Mouse (Mus musculus): Measurements from ENCODE around the gene Ugt8a. TPM values are rescaled to one million over a fixed set of nuclear protein-coding genes. Genes with fewer than 3 reads are reported as not detected.

The Ugt8a gene
- 3.1 and 3.3 TPM in 2 replicates for polyA plus RNA-seq (2012; rRNA removed)

- Histone ChIP-seq H3K27ac (ENCODE audit: insufficient read depth, low read depth, low read length) (peak within 1 kb of the TSS; percentile 77), H3K4me3 (ENCODE audit: insufficient read depth, low read depth, low read length) (peak within 1 kb of the TSS; percentile 93), H3K27me3 (replicated peaks; ENCODE audit: control insufficient read depth, insufficient read depth, low read length) (no peaks in the 10 kb centered on the region), H3K36me3 (ENCODE audit: control insufficient read depth, insufficient read depth, low read length) (no peaks in the 10 kb centered on the region), H3K4me1 (ENCODE audit: control insufficient read depth, insufficient read depth, low read length) (peaks cover 17% of the 10 kb centered on the region; the same call in 1 of the 2 replicates)
- under 1% methylated on average over 79 of the region's 85 CpGs for WGBS
- no peak for TF ChIP-seq POLR2A (IDR thresholded peaks at IDR 0.05; ENCODE audit: low read depth, low read length)
- no peak for TF ChIP-seq CTCF (conservative IDR thresholded peaks at IDR 0.05; ENCODE audit: insufficient read depth, insufficient read length, low read depth, low read length)
- peak; percentile 25 for DNase-seq
Observed at GRCm38 (mm10) chr3:125938092-125938755, at the start of gene Ugt8a. Gene Ugt8a, minus strand, starts transcription at chr3:125938619.

GRCm38 (mm10) chr3:125986639-125987038, 48.2 kb upstream of the Ugt8a start:
- Histone ChIP-seq H3K4me1 (ENCODE audit: control insufficient read depth, insufficient read depth, low read length) (no peaks in the 10 kb centered on the region), H3K36me3 (ENCODE audit: control insufficient read depth, insufficient read depth, low read length) (no peaks in the 10 kb centered on the region), H3K27ac (ENCODE audit: insufficient read depth, low read depth, low read length) (no peak overlapping the region), H3K4me3 (ENCODE audit: insufficient read depth, low read depth, low read length) (no peak overlapping the region), H3K27me3 (replicated peaks; ENCODE audit: control insufficient read depth, insufficient read depth, low read length) (no peaks in the 10 kb centered on the region)
- no peak for DNase-seq
- no peak for TF ChIP-seq POLR2A (IDR thresholded peaks at IDR 0.05; ENCODE audit: low read depth, low read length)
- no peak for TF ChIP-seq CTCF (conservative IDR thresholded peaks at IDR 0.05; ENCODE audit: insufficient read depth, insufficient read length, low read depth, low read length)

- DNase-seq: no peak
- Histone ChIP-seq H3K36me3 (ENCODE audit: control insufficient read depth, insufficient read depth, low read length) (no peaks in the 10 kb centered on the region), H3K27ac (ENCODE audit: insufficient read depth, low read depth, low read length) (no peak overlapping the region), H3K27me3 (replicated peaks; ENCODE audit: control insufficient read depth, insufficient read depth, low read length) (no peaks in the 10 kb centered on the region), H3K4me1 (ENCODE audit: control insufficient read depth, insufficient read depth, low read length) (no peaks in the 10 kb centered on the region), H3K4me3 (ENCODE audit: insufficient read depth, low read depth, low read length) (no peak overlapping the region)
- 85% methylated on average over 2 of the region's 2 CpGs for WGBS
- TF ChIP-seq POLR2A (IDR thresholded peaks at IDR 0.05; ENCODE audit: low read depth, low read length) (no peak), CTCF (conservative IDR thresholded peaks at IDR 0.05; ENCODE audit: insufficient read depth, insufficient read length, low read depth, low read length) (no peak)
Observed at GRCm38 (mm10) chr3:125983707-125984420, 45.4 kb upstream of the Ugt8a start.

DNA sequence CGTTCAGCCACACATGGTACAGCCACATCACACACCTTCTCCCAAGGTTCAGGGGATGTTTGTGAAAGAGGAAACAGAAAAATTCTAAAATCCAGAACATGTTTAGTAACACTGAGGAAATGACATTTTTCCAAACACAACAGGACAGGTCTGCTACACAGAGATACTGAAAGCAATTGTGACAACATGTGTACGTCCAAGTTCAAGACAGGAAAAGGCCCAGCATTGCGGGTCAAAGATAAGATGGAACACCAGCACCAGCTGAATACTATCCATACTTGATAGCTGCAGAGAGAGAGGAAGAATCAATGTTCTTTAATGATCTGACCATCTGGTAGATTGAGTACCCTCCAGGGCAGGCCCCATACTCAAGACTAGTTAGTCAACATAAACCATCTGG, 41.1 kb upstream of the Ugt8a start:
- H3K4me3 ChIP-seq (ENCODE audit: insufficient read depth, low read depth, low read length): no peak overlapping the region
- H3K27me3 ChIP-seq (replicated peaks; ENCODE audit: control insufficient read depth, insufficient read depth, low read length): no peaks in the 10 kb centered on the region
- WGBS: 75% methylated on average over 3 of the region's 3 CpGs
- H3K4me1 ChIP-seq (ENCODE audit: control insufficient read depth, insufficient read depth, low read length): no peaks in the 10 kb centered on the region
- H3K36me3 ChIP-seq (ENCODE audit: control insufficient read depth, insufficient read depth, low read length): no peaks in the 10 kb centered on the region
- H3K27ac ChIP-seq (ENCODE audit: insufficient read depth, low read depth, low read length): no peak overlapping the region
- TF ChIP-seq CTCF (conservative IDR thresholded peaks at IDR 0.05; ENCODE audit: insufficient read depth, insufficient read length, low read depth, low read length) (no peak), POLR2A (IDR thresholded peaks at IDR 0.05; ENCODE audit: low read depth, low read length) (no peak)
- no peak for DNase-seq

DNA sequence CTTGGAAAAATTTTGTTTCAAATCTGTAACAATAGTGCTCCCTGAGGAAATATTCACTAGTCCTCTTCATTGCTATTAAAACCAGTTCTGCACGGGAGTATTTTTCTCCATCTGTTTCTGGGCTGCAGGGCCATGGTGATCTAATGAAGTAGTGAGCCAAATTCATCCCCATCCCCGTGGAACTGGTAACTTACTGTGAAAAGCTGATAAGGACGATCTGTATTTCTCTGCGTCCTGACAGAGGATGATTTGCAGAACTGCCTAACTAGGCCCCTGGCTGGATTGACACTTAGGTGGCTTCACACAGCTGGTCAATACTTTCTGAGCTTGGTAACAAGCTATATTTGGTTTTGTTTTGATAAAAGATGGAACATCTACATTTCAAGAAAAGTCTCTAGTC, 37.5 kb upstream of the Ugt8a start:
- H3K27ac ChIP-seq (ENCODE audit: insufficient read depth, low read depth, low read length): no peak overlapping the region
- DNase-seq: no peak
- no peaks in the 10 kb centered on the region for H3K27me3 ChIP-seq (replicated peaks; ENCODE audit: control insufficient read depth, insufficient read depth, low read length)
- WGBS: 68% methylated on average over 4 of the region's 4 CpGs
- H3K36me3 ChIP-seq (ENCODE audit: control insufficient read depth, insufficient read depth, low read length): no peaks in the 10 kb centered on the region
- TF ChIP-seq POLR2A (IDR thresholded peaks at IDR 0.05; ENCODE audit: low read depth, low read length): no peak
- no peak for TF ChIP-seq CTCF (conservative IDR thresholded peaks at IDR 0.05; ENCODE audit: insufficient read depth, insufficient read length, low read depth, low read length)
- H3K4me3 ChIP-seq (ENCODE audit: insufficient read depth, low read depth, low read length): no peak overlapping the region
- H3K4me1 ChIP-seq (ENCODE audit: control insufficient read depth, insufficient read depth, low read length): no peaks in the 10 kb centered on the region

DNA sequence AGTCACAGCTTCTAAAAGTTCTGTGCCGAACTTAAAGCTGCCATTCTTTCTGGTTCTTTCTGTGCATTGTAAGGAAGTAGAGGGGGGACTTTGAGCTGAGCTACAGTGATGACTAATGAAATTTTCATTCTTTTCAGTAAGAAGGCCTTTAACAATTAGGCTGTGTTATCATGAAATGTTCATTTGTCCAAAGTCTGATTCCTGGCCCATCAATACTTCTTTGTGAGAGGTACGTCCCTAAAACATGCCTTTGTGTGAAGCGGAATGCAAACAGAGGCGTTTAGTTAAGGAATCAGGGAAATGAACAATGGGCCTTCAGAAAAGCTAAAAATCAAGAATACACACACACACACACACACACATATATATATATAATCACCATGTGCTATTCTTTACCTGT, 31.0 kb upstream of the Ugt8a start:
- Histone ChIP-seq H3K27ac (ENCODE audit: insufficient read depth, low read depth, low read length) (no peak overlapping the region), H3K4me3 (ENCODE audit: insufficient read depth, low read depth, low read length) (no peak overlapping the region)
- WGBS: 89% methylated on average over 4 of the region's 4 CpGs

GRCm38 (mm10) chr3:125956196-125956885, 17.9 kb upstream of the Ugt8a start:
- Histone ChIP-seq H3K36me3 (ENCODE audit: control insufficient read depth, insufficient read depth, low read length) (no peaks in the 10 kb centered on the region), H3K4me1 (ENCODE audit: control insufficient read depth, insufficient read depth, low read length) (peaks cover 4% of the 10 kb centered on the region; the same call in 1 of the 2 replicates), H3K27me3 (replicated peaks; ENCODE audit: control insufficient read depth, insufficient read depth, low read length) (no peaks in the 10 kb centered on the region), H3K27ac (ENCODE audit: insufficient read depth, low read depth, low read length) (peak overlapping the region; percentile 88), H3K4me3 (ENCODE audit: insufficient read depth, low read depth, low read length) (peak overlapping the region; percentile 42)
- DNase-seq: peak; percentile 63
- no peak for TF ChIP-seq CTCF (conservative IDR thresholded peaks at IDR 0.05; ENCODE audit: insufficient read depth, insufficient read length, low read depth, low read length)
- no peak for TF ChIP-seq POLR2A (IDR thresholded peaks at IDR 0.05; ENCODE audit: low read depth, low read length)
- WGBS: 66% methylated on average over 3 of the region's 3 CpGs

More for the DNA sequence above, 31.0 kb upstream of the Ugt8a start:
- Histone ChIP-seq H3K27me3 (replicated peaks; ENCODE audit: control insufficient read depth, insufficient read depth, low read length) (no peaks in the 10 kb centered on the region), H3K36me3 (ENCODE audit: control insufficient read depth, insufficient read depth, low read length) (no peaks in the 10 kb centered on the region), H3K4me1 (ENCODE audit: control insufficient read depth, insufficient read depth, low read length) (no peaks in the 10 kb centered on the region)
- TF ChIP-seq CTCF (conservative IDR thresholded peaks at IDR 0.05; ENCODE audit: insufficient read depth, insufficient read length, low read depth, low read length): no peak
- no peak for TF ChIP-seq POLR2A (IDR thresholded peaks at IDR 0.05; ENCODE audit: low read depth, low read length)
- DNase-seq: no peak
